Mouse (Mus musculus) liver, postnatal 0 days (tissue): ENCODE data around the gene Slc16a7.

Source experiments
- CTCF ChIP-seq: sonication (generic); IDR thresholded peaks from 2 replicates; pipeline ENCODE4 v1.5.1; 2016; ENCODE audit warnings: antibody characterized with exemption, low read depth
- EP300 ChIP-seq: IDR thresholded peaks from 2 replicates; pipeline ENCODE4 v1.6.1; 2016; ENCODE audit warnings: antibody characterized with exemption, low read depth, mild to moderate bottlenecking

DNA sequence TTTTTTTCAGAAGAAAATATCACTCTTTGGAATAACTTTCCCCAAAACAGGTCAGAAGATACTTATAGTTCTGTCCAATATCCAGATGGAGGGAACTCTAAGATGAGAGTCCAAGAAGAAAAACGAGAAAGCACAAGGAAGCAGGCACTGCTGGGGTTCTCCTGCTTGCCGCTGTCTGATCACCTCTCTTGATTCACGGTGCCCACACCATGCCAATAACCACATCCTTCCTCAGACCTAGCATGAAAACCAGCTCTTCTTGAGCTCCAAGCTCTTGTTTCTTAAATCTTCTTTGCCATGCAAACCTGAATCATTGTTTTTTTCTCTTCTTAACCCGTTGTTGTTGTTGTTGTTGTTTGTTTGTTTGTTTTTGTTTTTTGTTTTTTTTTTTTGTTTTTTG, 10.5 kb upstream of the Slc16a7 start:
- TF ChIP-seq CTCF (no peak), EP300 (no peak)
